Mouse (Mus musculus) heart, adult 2 months (tissue): Measurements from ENCODE around the gene Gp1ba.

ENCODE experiments used
- CTCF ChIP-seq: fragments of 200-600 bp; IDR thresholded peaks from 2 replicates; pipeline ENCODE4 v1.8.1; 2022; ENCODE audit warnings: antibody characterized with exemption, mild to moderate bottlenecking, moderate library complexity
- EP300 ChIP-seq: fragments of 200-500 bp; IDR thresholded peaks from 2 replicates; pipeline ENCODE4 v1.6.1; 2011; ENCODE audit warnings: low read depth, low read length, control low read depth; ENCODE audit not compliant: insufficient read depth
- POLR2A ChIP-seq: fragments of 200-500 bp; IDR thresholded peaks from 2 replicates; pipeline ENCODE4 v1.6.1; 2011; ENCODE audit warnings: mild to moderate bottlenecking, low read depth, low read length, control low read depth; ENCODE audit not compliant: insufficient read depth

- TF ChIP-seq POLR2A (no peak), EP300 (no peak), CTCF (no peak)
These were observed 31.3 kb upstream of the Gp1ba start for GRCm38 (mm10) chr11:70607611-70608010.
